Mouse (Mus musculus) ES-E14 (cell line): ENCODE results near the gene Chchd10.
A peak's percentile ranks its signal among the peaks of the same experiment; 100 is the strongest.

Experiments
- CHD2 ChIP-seq: IDR thresholded peaks from 2 replicates; pipeline ENCODE4 v1.6.1; 2014; ENCODE audit warnings: mild to moderate bottlenecking, low read depth, low read length, inconsistent platforms
- HCFC1 ChIP-seq: IDR thresholded peaks from 2 replicates; pipeline ENCODE4 v1.6.1; 2012; ENCODE audit warnings: low read length, inconsistent platforms, borderline replicate concordance; ENCODE audit not compliant: insufficient read depth
- MAFK ChIP-seq: IDR thresholded peaks from 2 replicates; pipeline ENCODE4 v1.6.1; 2014; ENCODE audit warnings: mild to moderate bottlenecking, low read depth, low read length, inconsistent platforms; ENCODE audit not compliant: insufficient read depth
- ZNF384 ChIP-seq: IDR thresholded peaks from 2 replicates; pipeline ENCODE4 v1.6.1; 2012; ENCODE audit warnings: low read depth, low read length, inconsistent platforms

DNA sequence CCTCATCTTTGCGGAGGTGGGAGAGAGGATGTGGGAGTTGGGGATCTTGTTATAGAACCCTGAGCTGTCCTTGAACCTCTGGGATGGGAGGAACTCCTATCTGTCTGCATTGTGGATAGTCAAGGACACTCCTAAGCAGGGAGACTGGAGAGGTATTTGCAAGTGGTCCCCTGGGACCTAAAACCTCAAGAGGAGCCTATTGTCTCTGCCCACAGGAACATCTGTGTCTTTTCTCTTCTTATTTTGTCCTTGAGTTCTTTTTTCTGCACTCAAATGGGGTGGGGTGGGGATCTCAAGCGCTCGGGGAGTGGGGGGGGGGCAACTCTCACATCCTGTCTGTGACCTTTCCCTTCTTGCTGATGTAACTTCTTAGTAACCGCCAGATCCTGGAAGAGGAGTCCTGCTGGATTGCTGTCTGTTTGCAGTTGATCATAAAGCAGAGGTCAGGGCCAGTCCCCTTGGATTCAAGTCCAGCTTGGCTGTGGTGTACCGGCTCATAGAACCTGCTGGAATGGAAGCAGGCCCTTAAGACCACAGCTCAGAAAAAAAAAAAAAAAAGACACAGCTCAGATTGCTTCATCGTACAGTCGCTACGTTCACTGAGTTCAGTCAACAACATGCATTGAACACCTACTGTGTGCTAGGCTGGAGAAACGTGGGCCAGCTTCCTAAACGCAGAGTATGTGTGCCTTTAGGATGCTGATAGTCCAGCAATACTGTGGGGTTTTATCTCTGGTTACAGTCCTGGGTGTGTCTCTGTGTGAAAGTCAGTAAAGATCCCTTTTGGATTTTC is 5.1 kb downstream of the Chchd10 start:
- TF ChIP-seq HCFC1, result no peak; the same call in 1 of the 2 replicates
- no peak for TF ChIP-seq MAFK
- TF ChIP-seq ZNF384, result peak; percentile 78
- no peak for TF ChIP-seq CHD2
